Mouse (Mus musculus) lung, postnatal 25 days (tissue): ENCODE data around the gene Nectin2.
"Not testable (repeated sequence)": the region's sequence is repeated elsewhere in the genome, so short reads cannot be mapped to it uniquely, and the experiment has no call there.

Source experiments
- DNase-seq: peaks from one replicate; pipeline ENCODE4 v3.0.0; 2022; ENCODE audit warnings: low spot score

Gene Nectin2

GRCm38 (mm10) chr7:19750217-19751069 is at the start of gene Nectin2:
Gene Nectin2, minus strand, starts transcription at chr7:19750483.
- DNase-seq: peak; percentile 93

GRCm38 (mm10) chr7:19796697-19797588 is 46.7 kb upstream of the Nectin2 start, which contains the start of gene Cblc:
Gene Cblc, minus strand, starts transcription at chr7:19796809.
- peak; percentile 94 for DNase-seq

- no peak for DNase-seq
These were observed 46.0 kb upstream of the Nectin2 start for GRCm38 (mm10) chr7:19796254-19796653.

GRCm38 (mm10) chr7:19795236-19795635 is 45.0 kb upstream of the Nectin2 start:
- no peak for DNase-seq

GRCm38 (mm10) chr7:19792701-19793630 is 42.7 kb upstream of the Nectin2 start:
- DNase-seq: no peak

GRCm38 (mm10) chr7:19791504-19791903 is 41.2 kb upstream of the Nectin2 start:
- DNase-seq: not testable (repeated sequence)

- peak; percentile 90 for DNase-seq
These were observed 39.6 kb upstream of the Nectin2 start for GRCm38 (mm10) chr7:19789904-19790347.

GRCm38 (mm10) chr7:19785874-19786458 is 35.7 kb upstream of the Nectin2 start:
- no peak for DNase-seq

- no peak for DNase-seq
These were observed 34.7 kb upstream of the Nectin2 start for GRCm38 (mm10) chr7:19784764-19785535.

- peak; percentile 78 for DNase-seq
These were observed 33.3 kb upstream of the Nectin2 start for GRCm38 (mm10) chr7:19783630-19784029.

GRCm38 (mm10) chr7:19782645-19783044 is 32.4 kb upstream of the Nectin2 start:
- peak; percentile 57 for DNase-seq

- DNase-seq: no peak
These were observed 31.5 kb upstream of the Nectin2 start for GRCm38 (mm10) chr7:19781741-19782140.

- DNase-seq: no peak
These were observed 29.6 kb upstream of the Nectin2 start for GRCm38 (mm10) chr7:19779903-19780302.

- peak; percentile 77 for DNase-seq
These were observed 28.4 kb upstream of the Nectin2 start for GRCm38 (mm10) chr7:19778645-19779044.

GRCm38 (mm10) chr7:19777049-19777723 is 26.9 kb upstream of the Nectin2 start:
- no peak for DNase-seq

GRCm38 (mm10) chr7:19771682-19772081 is 21.4 kb upstream of the Nectin2 start:
- DNase-seq: no peak

- DNase-seq: peak; percentile 76
These were observed 20.7 kb upstream of the Nectin2 start, which contains the start of gene Bcam for GRCm38 (mm10) chr7:19770984-19771391. Gene Bcam, minus strand, starts transcription at chr7:19771016.

- DNase-seq: peak; percentile 91
These were observed 20.1 kb upstream of the Nectin2 start for GRCm38 (mm10) chr7:19770375-19770754.
